Mouse (Mus musculus) heart, postnatal 25 days (tissue): ENCODE measurements around the gene Glcci1. TPM values are rescaled to one million over a fixed set of nuclear protein-coding genes. Genes with fewer than 3 reads are reported as not detected.
"Not testable (repeated sequence)": the region's sequence is repeated elsewhere in the genome, so short reads cannot be mapped to it uniquely, and the experiment has no call there.

Experiments used
- DNase-seq: peaks from one replicate; pipeline ENCODE4 v3.0.0; 2022; ENCODE audit warnings: low spot score
- intact Hi-C: fragments of 180-260 bp; cut with DNase I; formaldehyde crosslinking; loops from one replicate; pipeline ENCODE4 v1.15.1; 2025
- total RNA-seq, 2 experiments: library from RNA; stranded (reverse); gene quantifications; 2 replicates each; pipeline ENCODE4 v1.2.3; 2021

Glcci1 gene
- total RNA-seq, 2 experiments from 2014 or later, result 8.8 to 10.8 TPM

GRCm38 (mm10) chr6:8531104-8531894, 21.9 kb downstream of the Glcci1 start:
- no peak for DNase-seq
- intact Hi-C loops, result no loop called here

DNA sequence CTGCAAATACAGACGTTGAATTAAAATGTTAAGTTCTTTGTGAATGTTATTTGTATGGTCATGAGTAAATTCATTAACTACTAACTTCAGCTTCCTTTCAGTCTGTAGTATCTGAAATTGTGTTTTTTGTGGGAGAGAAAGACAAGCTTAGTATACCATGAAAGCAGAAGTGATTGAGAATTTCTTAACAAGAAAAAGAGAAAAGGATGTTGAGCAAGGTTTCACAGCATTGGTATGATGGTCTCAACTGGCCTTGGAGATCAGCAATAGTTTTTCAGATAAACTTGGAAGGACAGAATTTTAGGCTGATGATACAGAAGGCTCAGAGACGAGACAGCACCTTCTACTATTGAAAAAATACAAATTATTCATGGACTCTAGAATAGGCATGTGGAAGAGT, 27.5 kb downstream of the Glcci1 start:
- DNase-seq, result no peak
- intact Hi-C loops, result no loop called here

DNA sequence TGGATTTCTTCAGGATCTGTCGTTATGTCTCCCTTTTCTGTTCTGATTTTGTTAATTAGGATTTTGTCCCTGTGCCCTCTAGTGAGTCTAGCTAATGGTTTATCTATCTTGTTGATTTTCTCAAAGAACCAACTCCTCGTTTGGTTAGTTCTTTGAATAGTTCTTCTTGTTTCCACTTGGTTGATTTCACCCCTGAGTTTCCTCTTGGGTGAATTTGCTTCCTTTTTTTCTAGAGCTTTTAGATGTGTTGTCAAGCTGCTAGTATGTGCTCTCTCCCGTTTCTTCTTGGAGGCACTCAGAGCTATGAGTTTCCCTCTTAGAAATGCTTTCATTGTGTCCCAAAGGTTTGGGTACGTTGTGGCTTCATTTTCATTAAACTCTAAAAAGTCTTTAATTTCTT, 32.1 kb downstream of the Glcci1 start:
- intact Hi-C loops, DNase-seq: not testable (repeated sequence)

GRCm38 (mm10) chr6:8544822-8545221, 35.4 kb downstream of the Glcci1 start:
- intact Hi-C loops, result no loop called here
- DNase-seq, result no peak

- DNase-seq, result no peak
- intact Hi-C loops, result no loop called here
Observed at GRCm38 (mm10) chr6:8545780-8546179, 36.4 kb downstream of the Glcci1 start.

DNA sequence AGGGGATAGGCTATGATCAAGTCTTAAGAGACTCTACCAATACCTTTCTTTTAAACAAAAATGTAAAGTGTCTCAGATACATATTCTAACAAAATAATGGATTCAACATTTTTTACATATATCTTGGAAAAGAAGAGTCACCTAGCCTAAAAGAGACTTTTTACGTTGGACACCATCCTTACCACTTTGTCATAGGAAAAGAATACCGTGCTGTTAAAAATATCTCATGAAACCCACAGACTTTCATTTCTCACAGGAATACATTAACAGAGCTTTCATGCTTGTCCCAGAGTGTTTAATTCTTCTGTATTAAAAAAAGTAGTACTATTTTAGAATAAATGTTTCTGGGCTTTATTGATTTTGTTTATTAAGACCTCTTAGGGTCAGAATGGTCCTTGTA, 41.8 kb downstream of the Glcci1 start:
- DNase-seq, result no peak
- intact Hi-C loops, result no loop called here

GRCm38 (mm10) chr6:8556849-8557571, 47.6 kb downstream of the Glcci1 start:
- no peak for DNase-seq
- intact Hi-C loops, result no loop called here

DNA sequence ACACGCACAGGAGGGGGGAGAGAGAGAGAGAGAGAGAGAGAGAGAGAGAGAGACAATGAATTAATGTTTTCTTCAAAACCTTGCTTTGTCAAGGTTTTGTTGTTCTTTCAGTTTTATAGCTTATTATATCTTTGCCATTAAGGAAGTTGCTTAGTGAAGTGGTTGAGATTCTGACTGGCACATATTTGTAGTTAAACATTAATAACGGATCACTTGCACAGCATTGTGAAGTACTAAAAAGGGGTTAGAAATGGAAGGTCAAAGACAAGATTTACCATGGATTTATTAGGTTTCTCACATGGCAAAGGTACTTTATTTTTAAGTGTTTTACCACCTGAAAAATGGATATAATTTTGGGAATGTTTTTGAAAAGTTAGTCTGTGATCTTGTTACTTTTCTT, 51.3 kb downstream of the Glcci1 start:
- DNase-seq, result no peak
- intact Hi-C loops, result no loop called here

DNA sequence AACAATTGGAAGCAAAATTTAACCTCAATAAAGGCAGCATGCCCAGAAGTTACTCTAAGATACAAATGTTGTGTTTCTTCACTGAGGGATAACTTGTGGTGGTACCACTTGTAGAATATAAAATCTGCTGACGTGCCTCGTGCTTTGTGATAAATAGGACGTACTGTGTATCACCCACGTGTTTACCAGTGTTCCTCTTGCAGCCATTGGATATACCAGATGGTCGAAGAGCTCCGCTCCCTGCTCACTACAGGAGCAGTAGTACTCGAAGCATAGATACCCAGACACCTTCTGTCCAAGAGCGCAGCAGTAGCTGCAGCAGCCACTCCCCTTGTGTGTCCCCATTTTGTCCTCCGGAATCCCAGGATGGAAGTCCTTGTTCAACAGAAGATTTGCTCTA, 73.0 kb downstream of the Glcci1 start:
- intact Hi-C loops, result no loop called here
- DNase-seq, result no peak

DNA sequence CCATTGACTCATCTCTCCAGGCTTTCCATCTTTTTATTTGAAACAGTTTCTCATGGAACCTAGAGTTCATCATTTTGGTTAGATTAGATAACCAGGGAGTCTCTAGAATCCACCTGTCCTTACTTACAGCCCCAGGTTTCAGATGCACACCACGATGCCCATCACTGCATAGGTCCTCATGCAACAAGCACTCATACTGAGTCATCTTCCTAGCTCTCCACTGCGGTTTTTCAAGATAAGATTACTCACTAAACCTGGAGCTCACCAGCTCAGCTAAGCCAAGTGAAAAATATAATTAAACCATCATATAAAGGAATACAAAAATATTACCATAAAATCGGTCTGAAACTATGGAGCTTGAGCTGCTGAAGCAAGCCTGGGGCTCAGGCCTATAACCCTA, 74.5 kb downstream of the Glcci1 start:
- intact Hi-C loops, result no loop called here
- no peak for DNase-seq

GRCm38 (mm10) chr6:8591665-8592064, 82.3 kb downstream of the Glcci1 start:
- no peak for DNase-seq
- intact Hi-C loops, result no loop called here

- intact Hi-C loops, result no loop called here
- DNase-seq, result no peak
Observed at GRCm38 (mm10) chr6:8617369-8617768, 108.0 kb downstream of the Glcci1 start.

DNA sequence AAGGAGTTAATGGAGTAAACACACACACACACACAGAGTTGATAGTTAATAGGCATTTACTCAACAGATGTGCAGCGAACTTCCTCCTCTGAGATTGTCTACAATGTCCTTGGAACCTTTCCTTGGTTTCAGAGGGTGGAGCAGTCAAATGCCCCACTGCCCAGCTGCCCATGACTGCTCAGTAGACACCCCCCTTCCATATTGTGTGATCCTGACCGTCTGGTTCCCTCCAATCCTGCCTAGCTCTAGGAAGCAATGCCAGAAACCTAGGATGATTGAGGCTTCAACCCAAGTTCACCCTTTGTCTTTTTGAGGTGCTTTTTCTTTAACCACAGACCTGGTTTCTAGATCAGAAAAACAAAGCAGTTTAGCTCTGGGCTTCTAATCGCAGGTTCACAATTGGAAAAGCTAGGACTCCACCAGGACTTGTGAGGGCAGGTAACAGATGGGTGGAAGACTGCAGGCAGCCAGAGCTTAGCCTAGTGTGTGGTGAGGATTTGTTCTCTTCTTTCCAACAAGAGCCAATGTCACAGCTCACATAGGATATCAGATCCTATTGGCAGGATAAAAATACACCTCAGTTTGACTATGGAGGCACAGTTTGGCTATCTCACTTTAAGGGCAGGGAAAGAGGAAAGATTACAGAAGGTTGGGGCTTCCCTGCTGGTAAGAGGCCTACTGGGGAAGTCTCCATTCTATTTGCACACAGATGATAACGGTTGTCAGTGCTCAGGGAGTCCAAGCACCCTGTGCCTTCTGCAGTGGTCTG, 110.4 kb downstream of the Glcci1 start:
- intact Hi-C loops, result no loop called here
- DNase-seq, result no peak

DNA sequence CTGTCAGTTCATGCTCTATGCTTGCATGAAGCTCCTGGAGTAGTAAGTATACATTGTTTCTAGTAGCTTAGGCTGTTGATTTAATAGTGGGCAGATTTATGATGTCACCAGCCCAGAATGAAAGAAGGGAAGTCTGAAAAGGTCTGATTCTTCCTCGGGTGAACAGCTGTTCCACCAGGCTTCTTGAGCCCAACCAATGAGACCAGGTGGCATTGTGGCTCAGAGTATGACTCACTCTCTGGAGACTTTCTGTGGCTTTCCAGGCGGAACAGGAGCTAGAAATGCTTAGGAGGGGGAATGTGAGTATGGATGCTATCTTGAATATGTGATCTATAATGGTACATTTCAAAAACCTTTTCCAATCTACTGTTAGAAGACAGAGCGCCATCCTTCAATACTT, 113.6 kb downstream of the Glcci1 start:
- no peak for DNase-seq
- intact Hi-C loops, result no loop called here

DNA sequence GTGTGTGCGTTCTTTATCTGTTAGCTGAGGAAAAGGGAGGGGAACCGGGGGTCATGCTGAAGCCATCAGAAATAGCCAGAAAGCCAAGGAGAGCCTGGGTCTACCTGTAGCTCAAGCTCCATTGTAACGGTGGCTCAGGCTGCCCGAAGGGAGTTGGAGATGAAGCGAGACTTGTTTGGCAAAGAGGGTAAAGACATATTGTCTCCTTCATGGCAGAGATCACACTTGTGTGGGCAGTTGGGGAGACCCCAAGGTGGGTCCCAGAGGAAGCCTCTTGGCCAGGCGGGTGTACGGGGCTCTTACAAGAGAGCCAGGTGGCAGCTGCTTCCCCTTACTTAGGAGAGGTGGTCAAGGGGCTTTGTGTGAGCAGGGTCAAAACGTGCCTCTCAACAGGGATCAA, 118.8 kb downstream of the Glcci1 start:
- DNase-seq, result no peak
- intact Hi-C loops, result no loop called here

DNA sequence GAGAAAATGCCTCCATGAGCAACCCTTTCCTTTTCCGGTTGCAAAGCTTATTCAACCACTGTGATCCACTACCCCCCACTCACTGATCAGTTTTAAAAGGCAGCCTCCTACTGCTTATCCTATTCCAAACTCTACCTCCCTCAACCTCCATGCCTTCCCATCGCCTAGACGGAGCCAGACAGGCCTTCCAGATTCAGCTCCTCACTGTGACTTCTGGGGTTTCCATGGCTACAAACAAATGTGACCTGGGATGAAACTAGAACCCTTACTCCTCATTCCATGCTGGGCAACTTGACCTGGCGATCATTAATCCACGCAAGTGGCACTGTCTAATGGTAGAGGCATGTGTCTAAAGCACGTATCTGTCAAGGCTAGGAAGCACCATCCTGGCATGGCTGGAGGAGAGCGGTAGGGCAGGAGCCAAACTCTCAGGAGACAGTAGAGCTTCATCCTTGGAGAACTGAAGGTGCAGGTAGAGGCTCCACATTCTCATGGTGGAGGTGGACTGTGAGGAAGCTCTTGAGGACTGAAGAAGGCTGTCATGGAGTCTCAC, 119.4 kb downstream of the Glcci1 start:
- DNase-seq, result no peak
- intact Hi-C loops, result no loop called here

GRCm38 (mm10) chr6:8630531-8630930, 121.1 kb downstream of the Glcci1 start:
- DNase-seq, result no peak
- intact Hi-C loops, result no loop called here

- DNase-seq, result no peak
- intact Hi-C loops, result no loop called here
Observed at GRCm38 (mm10) chr6:8631362-8631761, 122.0 kb downstream of the Glcci1 start.

DNA sequence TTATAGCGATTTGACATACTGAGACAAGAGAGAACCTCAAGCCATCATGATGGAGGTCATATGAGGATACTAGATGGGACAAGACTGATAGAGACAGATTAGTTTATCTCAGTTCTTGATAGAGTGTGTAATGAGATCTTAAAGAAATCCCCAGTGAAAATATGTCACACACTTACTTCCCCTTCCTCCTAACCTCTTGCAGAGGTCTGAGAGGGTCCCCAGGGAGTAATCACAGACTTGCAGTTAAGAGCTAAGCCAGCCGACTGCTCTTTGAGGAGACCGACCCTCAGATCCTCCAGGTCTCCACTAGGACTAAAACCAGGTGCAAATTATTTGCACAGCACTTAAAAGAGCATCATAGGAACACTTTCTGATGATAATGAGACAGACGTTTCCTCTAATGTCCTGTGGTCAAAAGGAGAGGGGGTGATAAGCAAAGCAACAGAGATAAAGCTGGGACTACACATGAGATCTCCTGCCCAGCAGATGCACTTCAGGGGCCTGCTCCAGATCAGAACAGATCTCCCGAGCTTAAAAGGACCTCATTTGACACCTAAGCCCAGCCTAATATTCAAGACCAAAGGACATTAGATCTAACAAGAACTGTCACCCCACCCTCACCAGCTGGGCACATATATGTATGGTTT, 122.7 kb downstream of the Glcci1 start:
- intact Hi-C loops, result no loop called here
- DNase-seq, result no peak

DNA sequence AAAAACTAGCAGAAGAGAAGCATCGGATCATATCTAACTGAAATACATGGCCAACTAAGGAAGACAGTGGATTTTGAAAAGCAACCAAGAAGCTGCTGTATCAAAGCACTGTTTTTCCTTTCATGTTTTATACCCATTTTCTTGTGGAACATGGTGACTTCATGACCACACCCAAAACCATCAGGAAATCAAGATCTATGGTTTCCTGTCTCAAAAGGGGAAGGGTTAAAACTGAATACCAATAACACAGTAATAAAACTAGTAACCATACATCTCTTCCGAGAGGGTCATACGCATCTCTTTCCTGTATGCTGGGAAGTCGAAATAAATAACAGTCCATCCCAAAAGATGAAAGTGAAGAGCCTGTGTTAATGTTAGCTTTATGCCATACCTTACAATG, 123.3 kb downstream of the Glcci1 start:
- intact Hi-C loops, result no loop called here
- DNase-seq, result no peak
